Mouse (Mus musculus) mammary gland, adult 2 months (tissue): ENCODE data around the gene Mbd6. TPM values are rescaled to one million over a fixed set of nuclear protein-coding genes. Genes with fewer than 3 reads are reported as not detected.

Experiments used
- polyA plus RNA-seq: library from polyadenylated mRNA; depleted of rRNA; stranded (reverse); fragments of >200 nt; gene quantifications from 2 replicates; pipeline ENCODE4 v1.2.3, GENCODE M21; 2012; ENCODE audit warnings: low replicate concordance; rRNA removed

Gene Mbd6
- 31.3 and 85.1 TPM in 2 replicates for polyA plus RNA-seq

GRCm38 (mm10) chr10:127288800-127289572 is at the start of gene Mbd6:
TSS of gene Mbd6 (minus strand) at chr10:127289018.

GRCm38 (mm10) chr10:127321621-127322020 is 32.8 kb upstream of the Mbd6 start, which contains the start of gene Arhgap9:
TSS of gene Arhgap9 (plus strand) at chr10:127321964.

GRCm38 (mm10) chr10:127311476-127312355 is 22.9 kb upstream of the Mbd6 start, which contains the start of gene Mars:
TSS of gene Mars (minus strand) at chr10:127311786.

GRCm38 (mm10) chr10:127266112-127267091 is 22.4 kb downstream of the Mbd6 start, which contains the start of gene Dctn2:
TSS of gene Dctn2 (plus strand) at chr10:127266368.

GRCm38 (mm10) chr10:127262548-127263398 is 26.0 kb downstream of the Mbd6 start, which contains the start of gene Kif5a:
TSS of gene Kif5a (minus strand) at chr10:127263348.

Other genes starting within 250 kb of the Mbd6 start
- gene Mettl1, start 247.6 kb downstream of the Mbd6 start, polyA plus RNA-seq: 18.1 and 27.7 TPM in 2 replicates
- 0.40 and 0.49 TPM in 2 replicates for gene Eef1akmt3, start 247.5 kb downstream of the Mbd6 start, polyA plus RNA-seq
- 0.26 and 0.52 TPM in 2 replicates for gene Cyp27b1, start 240.8 kb downstream of the Mbd6 start, polyA plus RNA-seq
- 3.9 and 7.0 TPM in 2 replicates for gene March9, start 228.8 kb downstream of the Mbd6 start, polyA plus RNA-seq
- gene Cdk4, start 225.5 kb downstream of the Mbd6 start, polyA plus RNA-seq: 136 and 190 TPM in 2 replicates
- gene Tspan31, start 218.8 kb downstream of the Mbd6 start, polyA plus RNA-seq: 52.9 and 96.6 TPM in 2 replicates
- gene Agap2, start 213.7 kb downstream of the Mbd6 start, polyA plus RNA-seq: 12.7 and 45.6 TPM in 2 replicates
- gene Os9, start 167.9 kb downstream of the Mbd6 start, polyA plus RNA-seq: 69.6 and 79.2 TPM in 2 replicates
- gene B4galnt1, start 123.8 kb downstream of the Mbd6 start, polyA plus RNA-seq: 109 and 214 TPM in 2 replicates
- 2.9 and 13.3 TPM in 2 replicates for gene Slc26a10, start 108.4 kb downstream of the Mbd6 start, polyA plus RNA-seq
- gene Arhgef25, start 98.9 kb downstream of the Mbd6 start, polyA plus RNA-seq: 32.2 and 35.6 TPM in 2 replicates
- gene Dtx3, start 93.3 kb downstream of the Mbd6 start, polyA plus RNA-seq: 184 and 195 TPM in 2 replicates
- gene Pip4k2c, start 77.4 kb downstream of the Mbd6 start, polyA plus RNA-seq: 29.6 and 40.7 TPM in 2 replicates
- gene Kif5a, start 25.7 kb downstream of the Mbd6 start, polyA plus RNA-seq: 5.8 and 6.1 TPM in 2 replicates
- gene Dctn2, start 22.6 kb downstream of the Mbd6 start, polyA plus RNA-seq: 170 and 215 TPM in 2 replicates
- gene Mars, start 22.8 kb upstream of the Mbd6 start, polyA plus RNA-seq: 59.7 TPM in 2 replicates
- gene Arhgap9, start 32.9 kb upstream of the Mbd6 start, polyA plus RNA-seq: 29.3 and 60.2 TPM in 2 replicates
- 4.5 and 4.9 TPM in 2 replicates for gene Gli1, start 53.0 kb upstream of the Mbd6 start, polyA plus RNA-seq
- gene Inhbe, start 65.4 kb upstream of the Mbd6 start, polyA plus RNA-seq: 0.07 TPM in 1 of 2 replicates, not detected in the other
- 0.19 TPM in 1 of 2 replicates, not detected in the other for gene Inhbc, start 81.4 kb upstream of the Mbd6 start, polyA plus RNA-seq
- 105 and 111 TPM in 2 replicates for gene R3hdm2, start 91.3 kb upstream of the Mbd6 start, polyA plus RNA-seq
- 1.9 and 95.5 TPM in 2 replicates for gene Stac3, start 212.7 kb upstream of the Mbd6 start, polyA plus RNA-seq
- gene Ndufa4l2, start 225.9 kb upstream of the Mbd6 start, polyA plus RNA-seq: 35.3 and 42.8 TPM in 2 replicates
- 66.4 and 84.1 TPM in 2 replicates for gene Shmt2, start 233.4 kb upstream of the Mbd6 start, polyA plus RNA-seq
- 0.07 and 0.23 TPM in 2 replicates for gene Nxph4, start 245.5 kb upstream of the Mbd6 start, polyA plus RNA-seq